Mouse (Mus musculus) fat pad, adult 2 months (tissue): ENCODE measurements around the gene Adamts16.

Experiments used
- DNase-seq: peaks from one replicate; pipeline ENCODE4 v3.0.0-alpha.2; 2011; ENCODE audit warnings: low read depth, low spot score; ENCODE audit errors: extremely low read depth

Gene Adamts16

DNA sequence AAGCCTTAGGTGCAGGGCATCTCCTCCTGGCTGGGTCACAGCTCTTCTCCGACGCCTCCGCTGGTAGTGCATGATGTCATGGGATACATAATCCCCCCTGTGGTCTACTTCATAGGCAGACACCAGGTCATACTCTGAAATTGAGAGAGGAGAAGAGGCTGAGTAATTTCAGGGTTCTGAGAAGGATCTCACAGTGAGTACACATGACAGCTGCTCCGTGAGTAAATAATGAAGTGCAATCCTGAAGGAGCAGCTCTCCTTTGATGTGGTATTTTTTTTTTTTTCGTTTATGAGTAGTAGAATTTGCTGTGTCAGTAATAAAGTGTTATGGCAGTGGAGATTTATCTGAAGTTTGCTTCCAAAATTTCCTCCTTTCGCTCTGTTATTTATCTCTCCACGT lies 5.4 kb downstream of the Adamts16 start:
- no peak for DNase-seq

DNA sequence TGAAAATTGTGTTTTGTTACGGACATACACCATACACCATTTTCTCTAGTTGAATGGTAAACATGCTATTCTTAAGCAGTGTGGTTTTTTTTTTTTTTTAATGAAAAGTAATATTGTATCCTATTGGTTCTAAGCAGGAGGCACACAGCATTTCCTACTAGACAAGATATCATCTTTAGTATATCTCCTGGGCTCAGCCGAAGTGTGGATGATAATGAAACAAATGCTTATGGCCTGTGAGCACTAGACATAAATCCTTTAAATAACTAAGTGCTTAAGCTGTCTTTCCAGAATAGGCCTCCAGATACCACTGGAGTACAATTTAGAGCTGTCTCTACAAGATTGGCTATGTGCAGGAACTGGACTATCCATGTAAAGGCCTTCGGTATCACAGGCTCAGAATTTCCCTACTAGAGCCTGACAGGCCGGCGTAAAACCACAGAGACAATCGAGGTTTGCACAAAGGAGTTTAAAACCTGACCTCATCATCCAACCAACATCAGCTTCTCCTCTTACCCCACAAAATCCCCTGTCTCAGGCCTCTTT lies 8.9 kb downstream of the Adamts16 start:
- no peak for DNase-seq

DNA sequence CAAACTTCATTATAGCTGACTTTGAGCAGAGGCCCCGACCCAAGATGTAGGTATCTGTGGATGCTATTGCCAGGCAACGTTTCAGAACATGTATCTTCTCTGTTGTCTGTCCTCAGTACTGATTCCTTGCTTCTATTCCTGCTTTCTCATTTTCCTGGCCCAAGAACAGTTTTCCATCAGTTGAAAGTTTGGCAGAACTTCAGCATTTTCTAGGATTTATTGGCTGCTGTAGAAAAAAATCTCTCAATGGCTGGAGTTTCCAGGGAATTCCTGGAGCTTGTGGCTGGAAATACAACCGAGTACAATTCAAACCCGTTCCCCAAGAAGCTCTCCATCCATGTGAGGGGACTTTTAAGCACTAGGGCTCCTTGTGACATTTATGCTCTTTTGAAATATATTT lies 10.6 kb downstream of the Adamts16 start:
- DNase-seq = no peak

GRCm38 (mm10) chr13:70827507-70827906 lies 14.1 kb downstream of the Adamts16 start:
- DNase-seq = no peak

DNA sequence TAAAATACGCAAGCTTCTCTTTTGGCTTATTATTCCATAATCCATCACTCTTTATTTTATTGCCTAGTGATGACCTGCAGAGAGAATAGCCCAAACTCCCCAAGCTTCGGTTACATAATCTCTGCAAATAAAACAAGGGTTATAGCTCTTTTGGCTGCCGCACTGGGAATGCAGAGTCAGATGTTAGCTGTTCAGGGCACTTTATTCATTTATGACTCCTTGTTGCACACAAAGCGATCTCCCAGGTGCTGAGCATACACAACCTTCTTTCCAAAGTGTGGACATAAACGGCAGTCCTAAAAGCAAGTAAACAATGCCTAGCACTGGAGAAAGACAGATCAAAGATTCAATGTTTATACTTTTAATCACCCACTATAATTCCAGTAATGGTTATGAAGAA lies 16.3 kb downstream of the Adamts16 start:
- DNase-seq = no peak

GRCm38 (mm10) chr13:70823757-70824156 lies 17.9 kb downstream of the Adamts16 start:
- no peak for DNase-seq

DNA sequence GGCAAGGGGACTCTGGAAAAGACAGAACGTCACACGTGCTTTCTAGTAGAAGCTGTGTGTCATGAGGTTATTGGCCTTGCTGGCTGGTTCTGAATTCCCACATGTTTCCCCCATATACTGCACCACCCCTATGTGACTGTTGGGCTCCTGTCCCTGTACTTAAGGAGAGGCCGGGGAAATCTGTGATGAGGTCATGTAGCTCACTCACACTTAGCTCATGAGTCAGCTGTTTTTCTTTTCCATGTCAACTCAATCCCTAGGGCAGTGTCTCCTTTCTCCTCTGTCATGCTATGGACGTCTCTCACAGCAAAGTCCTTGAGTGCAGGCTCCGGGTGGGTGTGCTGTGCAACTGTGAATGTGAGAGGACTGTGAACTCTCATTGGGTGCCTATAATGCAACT lies 22.6 kb downstream of the Adamts16 start:
- DNase-seq = no peak

DNA sequence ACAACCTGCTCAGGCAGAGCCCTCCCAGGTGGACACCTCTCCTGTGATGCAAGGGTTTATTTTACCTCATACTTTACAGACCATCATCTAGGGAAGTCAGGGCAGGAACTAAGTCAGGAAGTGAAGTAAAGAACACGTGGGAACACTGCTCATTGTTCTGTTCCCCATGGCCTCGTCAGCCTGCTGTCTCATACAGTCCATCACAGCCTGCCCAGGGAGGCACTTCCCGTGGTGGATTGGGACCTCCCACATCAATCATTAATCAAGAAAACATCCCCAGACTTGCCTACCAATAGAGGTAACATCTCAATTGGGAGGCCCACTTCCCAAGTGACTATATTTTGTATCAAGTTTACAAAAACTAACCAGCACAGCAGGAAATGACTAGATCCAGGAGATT lies 27.2 kb downstream of the Adamts16 start:
- no peak for DNase-seq

GRCm38 (mm10) chr13:70805506-70805905 lies 36.1 kb downstream of the Adamts16 start:
- no peak for DNase-seq

DNA sequence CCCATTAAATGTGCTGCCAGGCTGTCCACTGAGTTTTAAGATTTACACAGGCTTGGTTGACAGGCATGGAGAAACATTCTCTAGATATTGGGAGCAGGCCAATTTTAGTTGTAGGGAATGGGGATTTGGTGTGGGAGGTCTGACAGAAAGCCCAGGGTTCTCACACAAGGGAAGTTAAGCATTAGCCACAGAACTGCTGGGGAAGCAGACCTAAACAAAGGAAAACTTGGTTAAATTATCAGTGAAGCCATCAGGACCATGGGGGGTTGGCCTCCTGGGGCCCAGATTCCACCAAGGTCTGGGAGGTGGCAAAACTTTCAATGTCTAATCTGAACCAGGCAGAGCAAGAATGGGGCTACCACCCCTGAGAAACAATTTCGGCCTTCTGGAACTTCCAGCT lies 38.8 kb downstream of the Adamts16 start:
- no peak for DNase-seq

- DNase-seq = no peak
These were observed 42.3 kb downstream of the Adamts16 start for GRCm38 (mm10) chr13:70799322-70799721.

- DNase-seq = no peak
These were observed 43.2 kb downstream of the Adamts16 start for GRCm38 (mm10) chr13:70798396-70798795.

DNA sequence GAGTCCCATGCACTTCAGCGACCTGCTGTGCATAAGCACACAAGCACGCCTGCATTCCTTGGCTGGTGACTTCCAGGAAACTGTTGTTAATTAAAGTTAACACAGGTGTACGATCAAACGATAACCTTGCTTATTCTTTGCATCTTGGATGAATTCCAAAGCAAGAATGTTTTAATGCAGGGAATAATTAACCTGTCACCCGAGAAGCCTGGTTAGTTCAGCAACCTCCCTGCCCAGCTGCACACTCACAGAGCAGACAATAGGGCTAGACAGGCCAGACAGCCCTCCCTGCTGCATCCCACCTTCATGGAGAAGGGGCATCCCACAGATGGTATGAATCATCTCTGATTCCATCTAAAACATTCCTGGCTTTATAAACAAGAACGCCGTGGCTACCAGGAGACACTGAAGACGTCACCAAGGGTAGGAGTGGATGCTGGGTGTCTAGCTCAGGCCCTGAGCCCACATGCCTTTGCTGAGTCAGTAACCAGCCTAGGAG lies 47.5 kb downstream of the Adamts16 start:
- DNase-seq = no peak

DNA sequence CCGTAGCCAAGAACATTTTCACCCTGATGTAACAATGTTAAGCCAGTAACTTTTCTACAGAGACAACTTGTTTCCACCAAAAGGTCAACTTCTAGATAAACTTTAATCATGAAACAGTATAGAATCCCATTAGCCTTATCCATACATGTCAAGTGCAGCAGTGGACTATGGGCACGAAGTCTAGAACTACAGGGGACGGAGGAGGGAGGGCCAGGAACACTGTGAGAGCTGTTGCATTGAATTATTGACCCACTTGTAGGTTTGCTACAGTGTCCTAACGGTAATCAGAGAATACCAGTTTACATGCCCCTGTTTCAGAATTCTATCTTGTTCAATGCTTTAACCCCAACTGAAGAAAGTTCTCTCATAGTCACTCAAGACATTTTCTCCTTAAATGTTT lies 48.0 kb downstream of the Adamts16 start:
- no peak for DNase-seq

DNA sequence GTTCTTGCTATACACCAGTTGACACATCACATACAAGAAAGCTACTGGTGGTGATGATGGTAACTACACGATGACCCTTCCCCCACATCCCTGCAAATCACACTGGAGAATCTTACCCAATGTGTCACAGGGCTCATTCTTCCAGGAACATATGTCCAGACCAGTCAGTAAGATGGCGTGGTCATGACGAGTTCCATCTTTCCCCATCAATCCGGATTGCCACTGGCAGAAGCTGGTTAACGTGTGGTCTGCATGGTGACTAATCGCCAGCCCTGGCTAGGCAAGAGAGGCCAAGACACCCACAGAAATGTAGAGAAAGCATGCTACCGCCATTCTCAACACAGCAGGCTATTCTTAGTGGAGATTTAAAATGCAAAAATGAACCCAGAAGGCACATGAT lies 48.7 kb downstream of the Adamts16 start:
- no peak for DNase-seq

GRCm38 (mm10) chr13:70789806-70790205 lies 51.8 kb downstream of the Adamts16 start:
- DNase-seq = no peak

- no peak for DNase-seq
These were observed 52.6 kb downstream of the Adamts16 start for GRCm38 (mm10) chr13:70789022-70789421.

GRCm38 (mm10) chr13:70785078-70785477 lies 56.5 kb downstream of the Adamts16 start:
- no peak for DNase-seq

DNA sequence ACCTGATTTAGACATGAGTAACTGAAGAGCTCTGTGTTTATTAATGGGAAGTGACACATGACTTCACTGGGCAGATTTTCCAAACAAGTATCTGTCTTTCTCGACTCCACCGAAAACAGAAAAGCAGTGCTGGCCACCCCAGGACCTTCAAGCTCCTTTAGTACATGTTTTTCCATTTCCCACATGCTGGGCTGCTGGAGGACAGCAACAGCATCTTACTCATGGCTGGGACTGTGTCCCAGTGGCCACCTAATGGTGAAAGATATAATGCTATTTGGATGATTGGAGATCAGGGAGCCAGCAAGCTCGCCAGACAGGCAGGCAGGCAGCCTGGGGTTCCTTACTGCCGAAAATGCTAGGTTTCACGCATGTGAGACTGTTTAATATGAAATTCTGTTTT lies 57.5 kb downstream of the Adamts16 start:
- DNase-seq = no peak

GRCm38 (mm10) chr13:70779781-70780180 lies 61.8 kb downstream of the Adamts16 start:
- DNase-seq = no peak

GRCm38 (mm10) chr13:70778872-70779554 lies 62.6 kb downstream of the Adamts16 start:
- DNase-seq = no peak

- DNase-seq = no peak
These were observed 70.5 kb downstream of the Adamts16 start for GRCm38 (mm10) chr13:70771100-70771499.

GRCm38 (mm10) chr13:70769156-70769555 lies 72.5 kb downstream of the Adamts16 start:
- DNase-seq = no peak
